Mouse (Mus musculus) E14TG2a.4 (cell line): Measurements from ENCODE around the gene Fcer1g.
A peak's percentile ranks its signal among the peaks of the same experiment; 100 is the strongest.
"Not testable (repeated sequence)": the region's sequence is repeated elsewhere in the genome, so short reads cannot be mapped to it uniquely, and the experiment has no call there.

Source experiments
- H3K27me3 ChIP-seq: 2 replicates; pipeline ENCODE4 v1.6.1; 2014; ENCODE audit warnings: low read length, control low read depth; ENCODE audit not compliant: insufficient read depth
- H3K36me3 ChIP-seq: 2 replicates; pipeline ENCODE4 v1.6.1; 2014; ENCODE audit warnings: low read length, control low read depth; ENCODE audit not compliant: insufficient read depth
- H3K4me1 ChIP-seq: replicated peaks from 2 replicates; pipeline ENCODE4 v1.6.1; 2014; ENCODE audit warnings: low read depth, low read length, control low read depth
- H3K4me3 ChIP-seq: replicated peaks from 2 replicates; pipeline ENCODE4 v1.5.1; 2014; ENCODE audit warnings: mild to moderate bottlenecking, low read length
- H3K9me3 ChIP-seq: 2 replicates; pipeline ENCODE4 v1.6.1; 2014; ENCODE audit warnings: low read length, control low read depth
- CTCF ChIP-seq: conservative IDR thresholded peaks from 2 replicates; pipeline ENCODE4 v1.5.1; 2014; ENCODE audit warnings: low read length
- NANOG ChIP-seq: IDR thresholded peaks from 2 replicates; pipeline ENCODE4 v1.6.1; 2014; ENCODE audit warnings: borderline replicate concordance, low read length, mixed read lengths
- POU5F1 ChIP-seq: IDR thresholded peaks from 2 replicates; pipeline ENCODE4 v1.6.1; 2014; ENCODE audit warnings: low read length, borderline replicate concordance

The Fcer1g gene

GRCm38 (mm10) chr1:171249913-171250600 is 15.9 kb upstream of the Fcer1g start, which contains the start of gene Adamts4:
TSS of gene Adamts4 (plus strand) at chr1:171250421.
- Histone ChIP-seq H3K9me3 (no peaks in the 10 kb centered on the region), H3K27me3 (peaks cover 21% of the 10 kb centered on the region), H3K4me3 (peak within 1 kb of the TSS; percentile 76), H3K36me3 (peaks cover 5% of the 10 kb centered on the region), H3K4me1 (peaks cover 76% of the 10 kb centered on the region)
- TF ChIP-seq POU5F1 = no peak
- TF ChIP-seq CTCF = no peak
- TF ChIP-seq NANOG = no peak

DNA sequence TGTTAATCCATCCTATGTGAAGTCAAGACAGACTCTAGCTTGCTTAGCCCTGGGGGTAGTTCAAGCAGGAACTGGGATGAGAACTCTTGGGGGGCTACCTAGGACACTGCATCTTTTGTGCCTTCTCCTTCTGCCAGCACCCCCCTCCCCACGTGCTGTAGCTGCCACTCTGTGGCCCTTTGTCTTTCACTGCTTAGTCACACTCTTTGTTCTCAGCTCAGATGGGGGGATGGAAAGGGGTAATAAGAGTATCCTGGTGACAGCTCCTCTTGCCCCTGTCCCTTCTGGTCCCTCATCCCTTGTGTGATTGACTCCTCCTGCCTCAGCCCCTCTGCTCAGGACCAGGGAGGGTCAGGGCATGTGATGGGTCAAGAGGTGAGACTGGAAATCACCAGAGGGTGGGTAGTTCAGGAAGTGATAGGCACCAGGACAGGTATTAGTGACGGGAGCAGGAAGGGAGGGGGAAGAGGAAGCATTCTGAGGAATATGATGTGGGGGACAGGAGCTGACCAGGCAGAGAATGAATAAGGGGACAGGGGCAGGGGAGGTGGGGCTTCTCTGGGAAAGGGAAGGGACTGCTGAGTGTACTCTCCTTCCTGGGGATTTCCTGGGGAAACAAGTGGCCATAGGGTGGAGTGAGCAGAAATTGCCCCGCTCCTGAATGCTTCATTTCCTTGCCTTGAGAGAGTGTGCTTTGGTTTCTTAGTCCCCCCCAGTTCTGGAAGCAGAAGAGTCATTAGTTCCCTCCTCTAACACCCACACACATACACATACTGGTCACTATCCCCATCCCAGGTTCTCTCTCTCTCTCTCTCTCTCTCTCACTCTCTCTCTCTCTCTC is 14.4 kb upstream of the Fcer1g start:
- Histone ChIP-seq H3K4me3 (peak overlapping the region; percentile 91), H3K9me3 (no peaks in the 10 kb centered on the region)
- TF ChIP-seq POU5F1 (no peak), NANOG (no peak), CTCF (no peak)

GRCm38 (mm10) chr1:171247916-171248315 is 13.8 kb upstream of the Fcer1g start:
- Histone ChIP-seq H3K4me3 (peak overlapping the region; percentile 91), H3K36me3 (peaks cover 22% of the 10 kb centered on the region), H3K27me3 (peaks cover 12% of the 10 kb centered on the region; the same call in 1 of the 2 replicates), H3K4me1 (peaks cover 75% of the 10 kb centered on the region), H3K9me3 (no peaks in the 10 kb centered on the region)
- TF ChIP-seq NANOG (no peak), POU5F1 (no peak), CTCF (no peak)

More for the DNA sequence above, 14.4 kb upstream of the Fcer1g start:
- H3K4me1 ChIP-seq = peaks cover 78% of the 10 kb centered on the region
- H3K27me3 ChIP-seq = peaks cover 15% of the 10 kb centered on the region
- peaks cover 15% of the 10 kb centered on the region for H3K36me3 ChIP-seq

GRCm38 (mm10) chr1:171247453-171247841 is 13.3 kb upstream of the Fcer1g start:
- Histone ChIP-seq H3K36me3 (peaks cover 27% of the 10 kb centered on the region), H3K27me3 (peaks cover 11% of the 10 kb centered on the region; the same call in 1 of the 2 replicates), H3K4me3 (peak overlapping the region; percentile 91), H3K4me1 (peaks cover 75% of the 10 kb centered on the region), H3K9me3 (no peaks in the 10 kb centered on the region)
- no peak for TF ChIP-seq CTCF
- no peak for TF ChIP-seq NANOG
- no peak for TF ChIP-seq POU5F1

GRCm38 (mm10) chr1:171246709-171247452 is 12.7 kb upstream of the Fcer1g start:
- H3K36me3 ChIP-seq = peaks cover 30% of the 10 kb centered on the region
- H3K9me3 ChIP-seq = no peaks in the 10 kb centered on the region
- no peak for TF ChIP-seq POU5F1
- TF ChIP-seq NANOG = no peak
- peak; percentile 59 for TF ChIP-seq CTCF
- peaks cover 74% of the 10 kb centered on the region for H3K4me1 ChIP-seq
- H3K4me3 ChIP-seq = peak overlapping the region; percentile 91
- peaks cover 11% of the 10 kb centered on the region; the same call in 1 of the 2 replicates for H3K27me3 ChIP-seq

DNA sequence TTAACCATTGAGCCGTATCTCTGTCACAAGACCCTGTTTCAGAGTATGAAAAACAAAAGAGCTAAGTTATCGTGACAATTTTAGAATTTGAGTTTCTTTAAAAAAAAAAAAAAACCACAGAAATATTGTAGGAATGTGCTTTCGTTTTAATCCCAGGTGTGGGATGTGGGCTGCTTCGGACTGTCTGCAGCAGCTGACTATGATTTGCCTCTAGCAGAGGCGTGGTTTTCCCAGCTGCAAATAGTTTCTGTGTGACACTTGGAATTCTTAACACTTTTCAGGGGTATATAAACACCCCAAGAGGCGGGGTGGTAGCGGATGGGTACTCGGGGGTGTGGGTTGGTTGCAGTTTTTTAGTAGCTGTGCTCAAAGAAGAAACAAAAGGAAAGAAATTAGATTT is 11.2 kb upstream of the Fcer1g start:
- peaks cover 45% of the 10 kb centered on the region for H3K36me3 ChIP-seq
- peaks cover 74% of the 10 kb centered on the region for H3K4me1 ChIP-seq
- no peak overlapping the region; the same call in 1 of the 2 replicates for H3K4me3 ChIP-seq
- TF ChIP-seq POU5F1 (no peak), CTCF (no peak), NANOG (no peak)
- H3K27me3 ChIP-seq = peaks cover 2% of the 10 kb centered on the region; the same call in 1 of the 2 replicates
- no peaks in the 10 kb centered on the region for H3K9me3 ChIP-seq

DNA sequence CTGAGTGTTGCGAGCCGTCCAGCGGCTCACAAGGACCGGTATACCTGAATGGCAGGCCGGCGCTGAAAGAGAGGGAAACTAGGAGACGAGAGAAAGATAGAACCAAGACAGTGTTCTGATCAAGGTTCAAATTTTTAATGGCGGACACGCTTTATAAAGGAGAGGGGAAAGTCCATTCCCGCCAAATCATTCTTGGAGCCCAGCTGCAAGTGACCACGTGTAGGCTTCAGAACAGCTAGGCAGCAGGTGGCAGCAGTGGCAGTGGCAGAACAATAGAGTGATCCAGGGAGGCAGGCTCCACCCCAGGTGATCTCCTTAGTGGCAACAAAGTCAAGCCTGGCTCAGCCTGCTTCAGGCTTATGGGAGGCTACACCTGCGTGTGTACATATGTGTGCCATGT is 7.8 kb upstream of the Fcer1g start:
- H3K4me1 ChIP-seq = peaks cover 64% of the 10 kb centered on the region
- H3K4me3 ChIP-seq, H3K27me3 ChIP-seq, H3K9me3 ChIP-seq: not testable (repeated sequence)
- peaks cover 76% of the 10 kb centered on the region for H3K36me3 ChIP-seq

- Histone ChIP-seq H3K36me3 (peaks cover 85% of the 10 kb centered on the region), H3K9me3 (no peaks in the 10 kb centered on the region), H3K4me3 (no peak overlapping the region), H3K27me3 (no peaks in the 10 kb centered on the region), H3K4me1 (peaks cover 64% of the 10 kb centered on the region)
- TF ChIP-seq NANOG = no peak
- TF ChIP-seq CTCF = no peak
- no peak for TF ChIP-seq POU5F1
Measured at GRCm38 (mm10) chr1:171240911-171241310, 6.7 kb upstream of the Fcer1g start.
